Mouse (Mus musculus): Measurements from ENCODE around the gene Tenm4. TPM values are rescaled to one million over a fixed set of nuclear protein-coding genes. Genes with fewer than 3 reads are reported as not detected.

Gene Tenm4
- polyA plus RNA-seq, 1 experiment from 2014 or later: 28.1 TPM

DNA sequence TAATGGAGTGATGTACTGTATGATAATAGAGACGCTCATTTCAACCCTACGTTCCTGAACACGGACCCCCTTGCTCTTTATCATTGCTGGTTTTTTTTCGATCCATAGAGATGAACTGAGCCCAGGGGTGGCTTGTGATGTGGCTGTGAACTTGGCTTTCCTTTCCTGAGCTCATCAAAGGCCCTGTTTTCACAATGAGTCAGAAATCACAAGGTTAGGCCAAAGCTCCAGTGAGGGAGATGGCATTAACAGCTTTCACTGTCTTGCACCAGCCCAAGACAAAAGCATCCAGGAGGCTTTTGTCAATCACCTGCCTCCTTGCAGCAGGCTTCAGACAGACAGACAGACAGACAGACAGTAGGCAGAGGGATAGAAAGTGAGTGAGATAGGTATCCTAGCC lies 219.8 kb downstream of the Tenm4 start:
- 92% methylated on average over 4 of the region's 4 CpGs for WGBS
- Histone ChIP-seq H3K4me1 (ENCODE audit: control insufficient read depth, insufficient read depth, low read length) (no peaks in the 10 kb centered on the region; the same call in 1 of the 2 replicates), H3K4me2 (ENCODE audit: low read depth, low read length) (no peak overlapping the region), H3K36me3 (replicated peaks; ENCODE audit: control insufficient read depth, insufficient read depth, low read depth, low read length) (no peaks in the 10 kb centered on the region), H3K9ac (replicated peaks; ENCODE audit: low read length) (no peak overlapping the region), H3K4me3 (ENCODE audit: low read depth, low read length) (no peak overlapping the region), H3K27ac (replicated peaks; ENCODE audit: low read depth, low read length) (no peak overlapping the region), H3K9me3 (replicated peaks; ENCODE audit: control insufficient read depth, low read length) (no peaks in the 10 kb centered on the region), H3K27me3 (ENCODE audit: control insufficient read depth, insufficient read depth, low read length) (no peaks in the 10 kb centered on the region)
- DNase-seq (ENCODE audit: low spot score): no peak
- ATAC-seq (replicated peaks; ENCODE audit: insufficient number of reproducible peaks, low FRiP score, low TSS enrichment, low read depth): no peak

DNA sequence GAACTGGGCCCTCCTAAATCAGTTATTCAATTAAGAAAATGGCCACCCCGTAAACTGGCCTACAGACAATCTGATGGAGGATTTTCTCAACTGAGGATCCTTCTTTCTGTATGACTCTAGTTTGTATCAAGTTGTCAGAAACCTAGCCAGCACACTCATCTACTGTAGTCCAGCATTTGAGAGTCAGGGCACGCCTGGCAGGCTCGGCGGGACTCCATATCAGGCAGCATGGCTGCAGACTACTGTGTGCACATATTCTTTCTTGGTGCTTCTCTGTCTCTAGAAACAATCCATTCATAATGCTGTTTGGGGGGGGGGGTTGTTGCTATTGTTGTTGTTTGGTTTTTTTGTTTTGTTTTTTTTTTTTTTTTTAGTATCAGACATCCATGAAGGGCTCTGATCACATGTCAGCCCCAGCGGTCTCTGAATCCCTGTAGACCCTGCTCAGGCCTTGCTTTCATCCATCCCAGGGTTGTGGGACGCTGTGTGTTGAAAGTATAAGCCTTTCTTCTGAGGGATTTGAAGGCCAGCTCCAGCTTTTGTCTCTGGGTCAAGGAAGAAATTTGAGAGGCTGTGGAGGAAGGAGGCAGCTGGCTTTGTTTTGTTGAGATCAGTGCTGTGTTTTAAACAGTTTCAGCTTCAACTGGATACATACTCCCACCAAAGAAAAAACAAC lies 220.9 kb downstream of the Tenm4 start:
- H3K4me1 ChIP-seq (ENCODE audit: control insufficient read depth, insufficient read depth, low read length): no peaks in the 10 kb centered on the region; the same call in 1 of the 2 replicates
- H3K9ac ChIP-seq (replicated peaks; ENCODE audit: low read length): no peak overlapping the region
- no peaks in the 10 kb centered on the region for H3K9me3 ChIP-seq (replicated peaks; ENCODE audit: control insufficient read depth, low read length)
- no peaks in the 10 kb centered on the region for H3K36me3 ChIP-seq (replicated peaks; ENCODE audit: control insufficient read depth, insufficient read depth, low read depth, low read length)
- no peaks in the 10 kb centered on the region for H3K27me3 ChIP-seq (ENCODE audit: control insufficient read depth, insufficient read depth, low read length)
- DNase-seq (ENCODE audit: low spot score) (no peak), ATAC-seq (replicated peaks; ENCODE audit: insufficient number of reproducible peaks, low FRiP score, low TSS enrichment, low read depth) (no peak)
- no peak overlapping the region for H3K27ac ChIP-seq (replicated peaks; ENCODE audit: low read depth, low read length)
- H3K4me2 ChIP-seq (ENCODE audit: low read depth, low read length): no peak overlapping the region
- H3K4me3 ChIP-seq (ENCODE audit: low read depth, low read length): no peak overlapping the region
- 67% methylated on average over 6 of the region's 6 CpGs for WGBS

DNA sequence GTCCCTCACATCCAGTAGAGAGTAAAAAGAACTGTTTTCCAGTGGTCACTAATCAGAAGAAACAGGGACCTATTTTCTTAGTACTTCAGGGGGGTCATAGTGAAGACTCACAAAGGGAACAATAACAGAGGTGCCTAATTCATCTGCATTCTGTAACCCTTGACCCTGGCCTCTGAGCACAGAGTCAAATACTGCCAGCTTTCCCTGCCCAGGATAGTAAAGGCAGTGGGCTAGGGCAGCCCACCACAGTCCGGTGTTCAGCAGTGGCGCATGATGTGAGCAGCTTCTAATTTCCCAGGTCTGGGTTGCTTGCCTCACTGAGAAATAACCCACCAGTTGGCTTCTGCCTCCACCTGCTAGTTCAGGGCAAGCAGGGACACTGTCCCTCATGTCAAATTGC lies 221.6 kb downstream of the Tenm4 start:
- no peaks in the 10 kb centered on the region for H3K36me3 ChIP-seq (replicated peaks; ENCODE audit: control insufficient read depth, insufficient read depth, low read depth, low read length)
- no peak overlapping the region for H3K4me2 ChIP-seq (ENCODE audit: low read depth, low read length)
- H3K27ac ChIP-seq (replicated peaks; ENCODE audit: low read depth, low read length): no peak overlapping the region
- H3K27me3 ChIP-seq (ENCODE audit: control insufficient read depth, insufficient read depth, low read length): no peaks in the 10 kb centered on the region
- no peaks in the 10 kb centered on the region for H3K9me3 ChIP-seq (replicated peaks; ENCODE audit: control insufficient read depth, low read length)
- DNase-seq (ENCODE audit: low spot score) (no peak), ATAC-seq (replicated peaks; ENCODE audit: insufficient number of reproducible peaks, low FRiP score, low TSS enrichment, low read depth) (no peak)
- no peak overlapping the region for H3K4me3 ChIP-seq (ENCODE audit: low read depth, low read length)
- no peaks in the 10 kb centered on the region; the same call in 1 of the 2 replicates for H3K4me1 ChIP-seq (ENCODE audit: control insufficient read depth, insufficient read depth, low read length)
- WGBS: 51% methylated on average over 2 of the region's 2 CpGs
- no peak overlapping the region for H3K9ac ChIP-seq (replicated peaks; ENCODE audit: low read length)

DNA sequence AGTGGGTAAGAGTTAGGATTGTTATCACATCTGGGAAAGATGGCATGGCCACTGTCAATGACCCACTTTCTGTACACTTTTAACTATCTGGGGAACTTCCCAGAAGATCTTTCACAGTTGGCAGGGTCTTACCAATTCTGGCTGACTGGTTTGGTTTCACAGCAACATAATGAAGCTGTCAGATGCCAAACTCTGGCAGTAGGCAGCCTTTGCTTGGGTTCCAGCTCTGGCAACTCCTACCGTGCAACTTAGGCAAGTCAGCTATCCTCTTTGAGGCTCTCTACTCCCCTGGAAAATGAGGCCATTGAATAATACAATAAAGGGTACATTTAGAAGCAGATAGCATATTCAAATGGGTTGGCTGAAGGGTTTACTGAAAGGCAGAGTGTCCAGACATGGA lies 226.9 kb downstream of the Tenm4 start:
- Histone ChIP-seq H3K27ac (replicated peaks; ENCODE audit: low read depth, low read length) (no peak overlapping the region), H3K4me2 (ENCODE audit: low read depth, low read length) (no peak overlapping the region), H3K4me1 (ENCODE audit: control insufficient read depth, insufficient read depth, low read length) (no peaks in the 10 kb centered on the region), H3K9ac (replicated peaks; ENCODE audit: low read length) (no peak overlapping the region), H3K9me3 (replicated peaks; ENCODE audit: control insufficient read depth, low read length) (no peaks in the 10 kb centered on the region), H3K27me3 (ENCODE audit: control insufficient read depth, insufficient read depth, low read length) (no peaks in the 10 kb centered on the region), H3K36me3 (replicated peaks; ENCODE audit: control insufficient read depth, insufficient read depth, low read depth, low read length) (no peaks in the 10 kb centered on the region), H3K4me3 (ENCODE audit: low read depth, low read length) (no peak overlapping the region)
- DNase-seq (ENCODE audit: low spot score) (no peak), ATAC-seq (replicated peaks; ENCODE audit: insufficient number of reproducible peaks, low FRiP score, low TSS enrichment, low read depth) (no peak)
- 94% methylated on average over 1 of the region's 1 CpGs for WGBS

DNA sequence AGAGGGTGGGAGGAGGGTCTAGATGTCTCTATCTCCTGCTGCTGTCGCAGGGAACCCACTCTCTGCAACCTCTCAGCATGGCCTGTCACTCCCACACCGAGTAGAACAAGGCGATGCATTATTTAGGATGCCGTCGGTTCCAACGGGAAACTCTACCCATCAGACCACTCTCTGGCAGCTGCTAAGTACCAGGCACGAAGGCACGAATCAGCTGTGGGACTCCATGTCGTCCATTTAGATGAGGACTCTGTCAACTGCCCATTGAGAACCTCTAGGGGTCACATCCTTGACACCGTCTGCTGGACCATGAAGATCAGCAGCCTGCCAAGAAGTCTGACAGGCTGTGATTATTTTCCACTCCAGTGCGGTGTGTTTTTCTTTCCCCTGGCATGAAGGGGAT lies 229.4 kb downstream of the Tenm4 start:
- 45% methylated on average over 11 of the region's 11 CpGs for WGBS

DNA sequence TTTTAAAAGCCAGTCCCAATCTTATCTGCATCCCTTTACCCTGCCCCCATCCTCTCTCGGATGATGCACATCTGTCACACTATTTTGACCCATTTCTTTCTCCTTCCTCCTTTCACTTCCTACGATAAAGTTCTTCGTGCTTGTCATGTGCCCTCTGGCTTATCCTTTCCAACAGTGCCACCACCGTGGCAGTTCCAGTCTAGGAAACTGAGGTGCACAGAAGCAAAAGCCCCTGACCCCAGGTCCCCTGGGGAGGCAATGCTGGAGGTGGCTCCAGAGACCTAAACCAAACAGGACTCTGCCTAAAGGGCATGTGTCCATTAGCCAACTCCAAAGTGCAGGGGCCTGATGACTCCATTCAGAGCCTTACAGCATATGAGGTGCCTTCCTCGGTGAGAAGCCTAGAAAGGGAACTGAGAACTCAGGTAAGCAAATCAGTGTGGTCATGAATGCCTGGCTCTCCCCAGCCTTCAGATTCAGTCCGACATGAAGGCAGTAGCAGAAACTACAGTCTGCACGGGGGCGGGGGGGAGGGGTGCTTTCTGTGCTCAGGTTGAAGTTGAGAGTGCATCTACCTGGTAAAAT lies 235.7 kb downstream of the Tenm4 start:
- no peaks in the 10 kb centered on the region for H3K36me3 ChIP-seq (replicated peaks; ENCODE audit: control insufficient read depth, insufficient read depth, low read depth, low read length)
- no peaks in the 10 kb centered on the region for H3K9me3 ChIP-seq (replicated peaks; ENCODE audit: control insufficient read depth, low read length)
- H3K4me3 ChIP-seq (ENCODE audit: low read depth, low read length): no peak overlapping the region
- H3K27ac ChIP-seq (replicated peaks; ENCODE audit: low read depth, low read length): no peak overlapping the region
- no peak overlapping the region for H3K9ac ChIP-seq (replicated peaks; ENCODE audit: low read length)
- DNase-seq (ENCODE audit: low spot score): no peak
- WGBS: 70% methylated on average over 8 of the region's 8 CpGs
- ATAC-seq (replicated peaks; ENCODE audit: insufficient number of reproducible peaks, low FRiP score, low TSS enrichment, low read depth): no peak
- H3K27me3 ChIP-seq (ENCODE audit: control insufficient read depth, insufficient read depth, low read length): no peaks in the 10 kb centered on the region
- no peak overlapping the region for H3K4me2 ChIP-seq (ENCODE audit: low read depth, low read length)
- H3K4me1 ChIP-seq (ENCODE audit: control insufficient read depth, insufficient read depth, low read length): no peaks in the 10 kb centered on the region; the same call in 1 of the 2 replicates

More for the DNA sequence above, 229.4 kb downstream of the Tenm4 start:
- no peaks in the 10 kb centered on the region for H3K27me3 ChIP-seq (ENCODE audit: control insufficient read depth, insufficient read depth, low read length)
- ATAC-seq (replicated peaks; ENCODE audit: insufficient number of reproducible peaks, low FRiP score, low TSS enrichment, low read depth) (peak; percentile 48; the same call in 1 of the 2 replicates), DNase-seq (ENCODE audit: low spot score) (no peak)
- H3K4me1 ChIP-seq (ENCODE audit: control insufficient read depth, insufficient read depth, low read length): no peaks in the 10 kb centered on the region
- no peak overlapping the region for H3K9ac ChIP-seq (replicated peaks; ENCODE audit: low read length)
- H3K4me3 ChIP-seq (ENCODE audit: low read depth, low read length): no peak overlapping the region
- H3K36me3 ChIP-seq (replicated peaks; ENCODE audit: control insufficient read depth, insufficient read depth, low read depth, low read length): no peaks in the 10 kb centered on the region
- no peak overlapping the region for H3K4me2 ChIP-seq (ENCODE audit: low read depth, low read length)
- no peak overlapping the region for H3K27ac ChIP-seq (replicated peaks; ENCODE audit: low read depth, low read length)
- no peaks in the 10 kb centered on the region for H3K9me3 ChIP-seq (replicated peaks; ENCODE audit: control insufficient read depth, low read length)

DNA sequence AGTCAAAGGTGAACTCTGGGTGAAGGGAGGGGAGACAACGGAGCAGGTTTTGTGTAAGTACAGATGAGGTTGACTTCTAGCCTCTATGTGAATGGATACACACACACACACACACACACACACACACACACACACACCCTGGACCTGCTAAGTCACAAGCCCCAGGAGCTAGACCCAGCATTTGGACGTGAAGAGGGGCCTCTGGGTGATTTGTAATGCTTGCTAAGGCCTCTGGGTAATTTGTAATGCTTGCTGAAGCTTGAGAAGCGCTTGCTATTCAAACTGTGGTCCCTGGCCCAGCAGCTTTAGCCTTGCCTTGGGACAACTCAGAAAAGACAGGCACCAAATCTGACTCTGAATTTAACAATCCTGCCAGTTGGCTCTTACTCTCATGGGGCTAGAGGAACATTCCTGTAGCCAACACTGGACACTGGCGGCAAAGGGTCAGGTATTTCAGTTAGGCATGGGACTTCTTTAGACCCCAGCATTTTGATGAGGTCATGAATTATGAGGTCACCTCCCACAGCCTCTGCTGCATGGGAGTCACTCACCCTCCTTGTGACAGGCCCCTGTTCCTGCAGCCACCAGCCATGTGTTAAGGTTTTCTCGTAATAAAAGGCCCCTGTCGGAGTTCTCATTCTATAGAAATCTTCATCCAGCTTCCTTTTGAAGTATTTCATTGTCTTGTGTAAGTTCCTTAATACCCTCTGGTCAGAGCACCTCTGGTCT lies 237.3 kb downstream of the Tenm4 start:
- Histone ChIP-seq H3K9me3 (replicated peaks; ENCODE audit: control insufficient read depth, low read length) (no peaks in the 10 kb centered on the region), H3K27ac (replicated peaks; ENCODE audit: low read depth, low read length) (no peak overlapping the region), H3K9ac (replicated peaks; ENCODE audit: low read length) (no peak overlapping the region), H3K4me3 (ENCODE audit: low read depth, low read length) (no peak overlapping the region), H3K27me3 (ENCODE audit: control insufficient read depth, insufficient read depth, low read length) (no peaks in the 10 kb centered on the region), H3K4me2 (ENCODE audit: low read depth, low read length) (no peak overlapping the region), H3K36me3 (replicated peaks; ENCODE audit: control insufficient read depth, insufficient read depth, low read depth, low read length) (no peaks in the 10 kb centered on the region), H3K4me1 (ENCODE audit: control insufficient read depth, insufficient read depth, low read length) (no peaks in the 10 kb centered on the region; the same call in 1 of the 2 replicates)
- DNase-seq (ENCODE audit: low spot score): no peak
- 59% methylated on average over 6 of the region's 6 CpGs for WGBS
- 0 out of 2 replicates have a peak, but pooled peaks have one; percentile 30 for ATAC-seq (replicated peaks; ENCODE audit: insufficient number of reproducible peaks, low FRiP score, low TSS enrichment, low read depth)

Data from embryonic facial prominence, embryonic 11.5 days (tissue).